Mouse (Mus musculus): Measurements from ENCODE around the gene Kif19a.

DNA sequence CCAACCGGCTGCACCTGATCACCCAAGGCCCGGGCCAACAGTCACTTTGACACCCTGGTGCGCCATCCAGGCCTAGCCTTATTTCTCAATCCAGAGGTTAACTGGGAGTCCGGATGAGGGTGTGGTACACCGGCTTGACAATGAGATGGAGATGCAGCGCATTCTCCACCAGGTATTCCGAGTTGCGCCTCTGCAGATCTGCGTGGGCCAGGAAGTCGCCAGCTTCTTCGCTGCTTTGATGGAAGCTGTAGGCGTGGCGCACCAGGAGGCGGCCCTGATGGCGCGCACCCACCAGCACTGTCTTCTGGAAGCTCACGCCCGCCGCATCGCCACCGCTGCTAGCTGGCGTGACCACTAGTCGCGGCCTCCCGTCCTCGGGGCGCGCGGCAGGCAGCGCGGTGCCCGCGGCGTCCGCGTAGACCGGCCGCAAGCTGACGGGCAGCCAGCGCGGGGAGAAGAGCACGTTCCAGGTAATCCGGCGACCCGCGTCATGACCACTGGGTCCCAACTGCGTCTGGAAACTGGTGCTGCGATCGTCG is 26.2 kb downstream of the Kif19a start:
- no peak for TF ChIP-seq CTCF (IDR thresholded peaks at IDR 0.05; ENCODE audit: control insufficient read depth, insufficient read depth, insufficient replicate concordance, low read depth, low read length)
- no peak for TF ChIP-seq POLR2A (IDR thresholded peaks at IDR 0.05; ENCODE audit: control insufficient read depth, low read depth, low read length)

Data from testis, adult 2 months (tissue).